Mouse (Mus musculus) embryonic fibroblast, embryonic 13.5 days (primary cell): Measurements from ENCODE around the gene Trak2.

Experiments used
- CTCF ChIP-seq: IDR thresholded peaks from 2 replicates; pipeline ENCODE4 v1.5.1; 2011; ENCODE audit warnings: mild to moderate bottlenecking, control low read depth, low read length, moderate library complexity, borderline replicate concordance; ENCODE audit not compliant: insufficient read depth
- POLR2A ChIP-seq: IDR thresholded peaks from 2 replicates; pipeline ENCODE4 v1.6.1; 2011; ENCODE audit warnings: low read depth, mild to moderate bottlenecking, control low read depth, low read length, moderate library complexity

DNA sequence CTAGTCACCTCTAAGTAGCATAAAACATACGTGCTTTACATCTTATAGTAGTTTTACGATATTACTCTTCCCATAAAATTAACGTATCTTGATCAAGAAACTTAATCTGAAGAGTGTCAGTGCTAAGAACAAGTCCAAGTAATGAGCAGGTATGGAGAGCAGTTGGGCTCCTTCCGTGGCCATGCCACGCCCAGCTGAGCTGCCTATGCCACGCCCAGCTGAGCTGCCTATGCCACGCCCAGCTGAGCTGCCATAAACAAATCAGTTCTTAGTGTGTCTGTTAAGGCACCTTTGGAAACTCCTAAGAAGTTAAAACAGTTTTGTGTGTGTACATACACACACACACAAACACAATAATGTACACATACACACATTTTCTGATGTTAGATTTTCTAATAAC lies 19.9 kb upstream of the Trak2 start:
- no peak for TF ChIP-seq CTCF
- TF ChIP-seq POLR2A = no peak
